Mouse (Mus musculus) testis, postnatal 10 days (tissue): ENCODE measurements at regions not wholly inside any gene's neighbourhood (a gene's known extent, or its start where the extent isn't known, plus 50 kb on each side); places are given as distances from the start of the nearest gene placed in this dataset.

ENCODE experiments used
- DNase-seq: peaks from one replicate; pipeline ENCODE4 v3.0.0; 2021; ENCODE audit warnings: low spot score

DNA sequence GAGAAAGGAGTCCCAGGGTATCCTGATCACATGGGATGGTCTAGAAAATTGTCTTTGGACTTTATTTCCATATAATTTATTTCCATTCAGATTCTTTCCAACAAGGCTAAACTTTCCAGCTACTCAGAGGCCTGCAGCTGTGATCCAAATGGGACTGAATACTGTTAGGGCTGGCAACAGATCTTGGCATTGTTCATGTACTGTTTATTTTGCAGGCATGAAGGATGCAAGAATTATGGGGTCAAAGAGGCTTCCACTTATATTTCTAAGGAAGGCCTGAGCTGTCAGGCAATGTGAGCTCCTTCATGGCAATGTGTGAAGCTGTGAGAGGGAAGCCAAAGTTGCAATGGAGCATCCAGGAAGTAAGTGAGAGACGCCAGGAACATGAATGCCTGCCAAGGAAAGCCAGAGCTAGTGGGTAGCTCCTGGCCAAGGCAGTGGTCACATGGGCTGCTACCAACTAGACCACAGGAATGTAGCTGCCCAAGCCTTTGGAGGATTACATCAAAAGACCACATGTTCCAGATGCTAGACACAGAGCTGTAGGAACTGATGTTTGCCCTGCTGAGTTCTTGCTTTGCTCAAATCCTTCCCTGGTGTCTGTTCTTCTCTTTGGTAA, 261.8 kb upstream of the Sox11 start:
- DNase-seq, result no peak

DNA sequence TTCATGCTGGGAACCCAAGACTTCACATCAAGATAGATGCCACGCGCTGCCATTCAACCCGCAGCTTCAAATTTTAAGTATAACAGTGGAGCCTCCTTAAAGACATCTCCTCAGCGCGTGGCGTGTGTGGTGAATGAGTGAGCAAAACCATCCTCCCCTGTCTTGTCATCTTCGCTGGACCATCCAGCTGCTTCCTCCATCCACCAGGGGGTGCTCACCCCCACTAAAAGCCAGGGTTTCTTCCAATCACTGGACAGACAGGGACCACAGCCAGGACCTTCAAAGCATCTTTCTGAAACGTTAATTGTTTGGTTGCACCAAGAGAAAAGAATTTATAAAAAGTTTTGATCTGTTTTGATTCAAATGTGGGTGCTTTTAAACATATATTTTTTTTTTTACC, 256.8 kb upstream of the Sox11 start:
- DNase-seq, result peak; percentile 82

DNA sequence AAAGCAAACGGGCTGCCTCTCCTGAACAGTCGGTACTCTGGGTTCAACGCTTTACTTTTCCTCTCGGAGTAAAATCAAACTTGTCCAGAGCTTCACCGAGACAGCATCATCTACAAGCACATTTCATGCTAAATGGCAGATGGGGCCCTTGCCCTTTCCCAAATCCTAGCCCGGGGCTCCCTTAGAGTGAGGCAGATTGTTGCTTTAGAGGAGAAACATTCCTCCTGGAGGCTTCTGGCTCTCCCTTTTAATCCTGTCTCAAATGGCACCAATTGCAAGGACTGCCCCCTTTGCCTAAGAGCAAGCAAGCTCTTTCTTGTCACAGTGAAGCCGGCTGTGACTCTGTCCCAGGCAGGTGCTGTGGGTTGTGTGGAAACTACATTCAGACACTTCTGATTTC, 255.5 kb upstream of the Sox11 start:
- DNase-seq, result no peak

DNA sequence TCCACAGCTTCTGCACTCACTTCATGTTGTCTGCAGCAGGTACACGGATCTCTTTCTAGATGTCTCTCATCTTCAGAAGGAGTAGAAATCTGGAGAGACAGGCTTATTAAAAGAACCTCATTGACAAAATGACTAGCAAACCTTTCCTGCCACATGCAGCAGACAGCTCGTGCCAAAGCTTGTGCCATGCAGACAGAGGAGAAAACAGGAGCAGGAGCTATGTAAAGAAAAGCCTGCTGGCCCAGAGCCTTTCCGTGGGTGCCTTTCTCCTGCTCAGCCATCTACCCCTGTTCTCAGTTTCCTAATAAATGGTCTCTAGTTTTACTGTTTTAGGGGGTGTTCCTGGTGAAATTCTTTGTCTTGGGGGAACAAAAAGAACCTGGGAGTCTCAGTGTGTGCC, 254.9 kb upstream of the Sox11 start:
- no peak for DNase-seq

DNA sequence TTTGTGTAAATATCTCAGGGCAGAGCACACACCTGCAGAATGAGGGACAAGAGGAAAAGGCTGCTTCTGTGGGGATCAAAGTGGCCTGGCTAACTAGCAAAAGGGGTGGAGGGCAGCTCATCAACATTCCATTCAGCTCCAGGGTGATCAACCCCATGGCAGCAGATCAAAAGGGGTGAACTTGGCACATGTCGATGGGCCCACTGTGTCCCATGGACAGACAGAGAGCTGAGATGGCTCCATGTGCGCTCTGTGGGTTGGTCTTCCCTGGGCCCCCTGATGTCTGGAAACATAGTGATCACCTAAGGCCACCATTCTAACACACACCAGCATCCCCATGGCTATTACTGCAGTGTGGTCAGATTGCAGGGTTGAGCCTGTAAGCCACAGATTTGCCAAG, 253.2 kb upstream of the Sox11 start:
- no peak for DNase-seq

DNA sequence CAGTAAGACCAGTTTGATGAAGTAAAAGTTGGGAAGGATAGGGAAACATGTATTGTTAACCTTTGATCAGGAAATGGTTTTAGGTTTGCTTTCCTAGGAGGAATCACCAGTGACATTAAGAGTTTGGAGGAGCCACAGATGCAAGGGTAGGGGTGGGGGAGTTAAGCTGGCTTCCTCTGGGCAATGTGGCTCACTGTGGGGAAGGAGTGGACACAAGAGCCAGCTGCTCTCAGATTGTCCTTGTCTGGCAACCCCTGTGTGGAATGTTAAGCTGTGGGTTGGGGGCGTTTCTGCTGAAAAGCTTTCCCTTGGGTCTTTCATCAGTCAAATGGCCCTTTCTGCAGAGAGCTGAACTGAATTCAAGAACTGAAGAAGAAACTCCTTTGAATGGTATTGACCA, 251.1 kb upstream of the Sox11 start:
- DNase-seq, result no peak

DNA sequence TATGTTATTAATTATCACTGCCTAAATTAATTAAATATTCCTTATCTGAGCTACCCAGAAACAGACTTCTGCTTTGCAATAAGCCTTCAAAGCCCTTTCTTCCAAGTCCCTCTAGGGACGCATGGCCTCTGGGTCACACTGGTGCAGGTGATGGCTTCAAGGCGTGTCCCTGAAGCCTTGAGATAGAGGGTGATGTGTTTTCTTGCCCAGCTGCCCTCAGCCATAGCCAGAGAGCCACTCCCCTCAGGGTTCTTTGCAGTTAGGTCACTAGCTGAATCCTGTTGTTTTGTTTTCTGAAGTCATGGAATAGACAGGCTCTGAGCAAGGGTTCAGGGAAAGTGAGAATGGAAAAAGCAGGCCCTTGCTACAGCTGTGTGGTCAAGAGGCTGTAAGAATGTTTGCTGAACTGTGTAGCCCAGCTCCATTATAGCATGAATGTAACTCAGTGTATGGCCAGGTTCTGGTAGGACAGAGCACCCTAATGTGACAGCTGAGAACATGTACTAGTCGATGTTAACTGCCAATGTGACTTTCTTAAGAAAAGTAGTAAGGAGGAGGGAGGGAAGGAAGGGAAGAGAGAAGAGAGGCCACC, 233.8 kb upstream of the Sox11 start:
- no peak for DNase-seq

DNA sequence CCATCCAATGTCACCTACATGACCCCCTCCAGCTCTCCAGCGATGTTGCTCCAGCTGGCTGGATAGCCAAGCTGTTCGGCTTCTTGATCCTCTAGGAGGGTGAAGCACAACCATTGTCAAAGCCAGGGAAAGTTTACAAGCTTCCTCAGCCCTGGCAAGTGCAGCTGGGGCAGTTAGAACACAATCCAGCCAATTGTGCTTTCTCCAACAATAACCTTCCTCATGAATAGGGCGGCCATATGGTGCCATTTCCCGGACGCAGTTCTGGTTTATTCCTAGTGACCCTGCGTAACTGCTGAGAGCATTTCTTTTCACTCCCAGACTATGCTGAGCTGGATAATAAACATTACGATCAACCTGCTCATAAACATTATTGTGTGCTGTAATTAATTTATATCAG, 233.3 kb upstream of the Sox11 start:
- DNase-seq, result no peak

DNA sequence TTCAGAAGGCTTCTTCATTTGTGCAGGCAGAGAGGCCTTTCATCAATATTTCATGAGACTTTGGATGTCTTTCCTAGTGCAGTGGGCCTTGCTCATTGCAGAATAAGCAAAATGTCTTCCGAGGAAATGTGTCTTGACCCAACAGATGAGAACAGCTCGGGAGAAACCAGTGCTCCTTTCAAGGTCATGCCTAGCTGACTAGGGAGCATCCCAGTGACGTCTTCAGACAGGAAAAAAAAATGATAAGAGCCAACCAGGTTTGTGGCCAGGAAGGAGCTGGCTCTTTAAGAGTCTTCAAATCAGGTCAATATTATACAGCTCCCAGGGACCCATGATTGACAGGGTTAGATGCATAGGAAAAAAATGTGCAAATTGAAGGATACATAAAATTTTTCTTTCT, 224.9 kb upstream of the Sox11 start:
- no peak for DNase-seq

DNA sequence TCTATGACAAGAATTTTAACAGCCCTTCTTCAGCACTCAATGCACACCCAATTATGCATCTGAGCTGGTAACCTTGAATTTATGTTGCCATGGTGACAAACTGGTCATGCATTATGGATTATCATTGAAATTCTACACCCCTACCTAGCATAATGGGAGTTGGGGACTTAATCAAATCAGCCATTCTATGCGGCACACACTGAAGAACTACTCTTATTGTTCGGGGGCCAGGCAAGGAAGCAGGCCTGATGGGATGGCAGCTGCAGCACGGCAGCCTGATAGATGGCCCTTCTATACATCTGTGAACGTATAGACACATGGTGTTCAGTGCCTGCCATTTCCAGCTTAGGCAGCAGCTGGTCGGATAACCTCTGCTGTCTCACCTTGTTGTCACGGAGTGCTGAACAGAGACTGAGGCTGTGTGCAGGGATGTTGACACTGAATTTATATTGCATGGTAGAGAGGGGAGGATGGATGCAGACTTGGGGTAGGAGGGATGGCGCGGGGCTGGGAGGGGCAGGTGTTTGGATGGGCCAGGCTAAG, 223.7 kb upstream of the Sox11 start:
- DNase-seq, result no peak

DNA sequence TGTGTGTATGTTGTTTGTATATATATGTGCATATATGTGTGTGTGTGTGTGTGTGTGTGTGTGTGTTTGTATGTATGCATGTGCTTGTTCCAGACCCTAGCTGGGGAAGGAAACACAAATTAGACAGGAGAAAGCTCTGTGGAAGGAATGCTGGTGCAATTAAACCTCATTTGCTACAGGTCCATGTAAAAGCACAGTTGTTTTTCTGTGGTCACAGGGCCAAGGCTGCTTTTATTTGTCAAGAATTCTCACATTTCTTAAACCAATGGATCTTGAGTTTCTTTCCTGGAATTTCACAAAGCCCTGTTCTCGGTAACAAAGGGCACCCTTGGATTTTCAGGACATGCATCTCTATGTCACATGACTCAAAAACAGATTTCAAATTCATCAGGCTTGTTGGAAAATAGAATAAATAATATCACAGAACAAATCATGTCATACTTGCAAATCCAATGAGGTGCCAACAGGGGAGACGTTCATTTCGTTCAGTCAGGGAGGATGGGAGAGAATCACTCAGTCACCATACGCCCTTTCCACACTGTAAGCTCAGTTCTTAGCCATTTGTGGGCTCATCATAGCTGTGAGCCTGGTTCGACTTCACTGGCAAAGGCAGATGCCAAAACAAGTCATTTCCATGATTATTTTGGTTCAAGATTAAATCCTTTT, 222.4 kb upstream of the Sox11 start:
- DNase-seq, result no peak

DNA sequence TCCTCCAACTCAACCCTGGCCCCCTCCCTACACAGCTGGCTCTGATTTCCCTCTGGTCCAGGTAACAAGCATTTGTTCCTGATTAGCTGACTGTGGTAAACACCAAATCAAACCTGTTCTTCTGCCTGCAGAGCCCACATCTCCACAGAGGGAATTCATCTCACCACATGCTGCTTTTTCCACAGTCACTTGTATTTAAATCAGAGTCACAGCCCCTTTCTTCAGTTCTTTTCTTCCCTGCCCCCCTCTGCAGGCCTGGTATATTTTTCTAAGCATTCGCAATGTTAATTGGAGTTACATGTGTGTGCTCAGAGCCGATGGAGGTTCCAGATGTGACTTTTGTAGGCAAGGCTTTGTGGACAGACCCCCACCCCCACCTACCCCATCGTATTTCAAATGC, 221.5 kb upstream of the Sox11 start:
- no peak for DNase-seq

DNA sequence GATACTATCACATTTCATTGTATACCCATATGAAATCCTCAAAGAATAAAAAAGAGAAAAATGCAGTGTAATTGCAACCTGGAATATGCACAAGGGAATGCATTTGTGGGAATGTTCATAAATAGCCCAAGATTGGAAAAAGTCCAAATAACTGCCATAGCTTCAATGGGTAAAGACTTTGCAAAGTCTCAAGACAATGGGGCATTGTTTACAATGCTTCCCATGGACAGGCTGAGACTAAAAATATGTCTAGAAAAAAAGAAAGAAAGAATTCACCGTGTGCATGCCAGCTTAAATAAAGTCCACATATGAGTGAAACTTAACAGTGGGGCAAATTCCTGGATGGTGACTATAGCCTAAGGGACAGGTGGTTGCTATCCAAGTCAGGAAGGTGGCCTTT, 210.4 kb upstream of the Sox11 start:
- no peak for DNase-seq

DNA sequence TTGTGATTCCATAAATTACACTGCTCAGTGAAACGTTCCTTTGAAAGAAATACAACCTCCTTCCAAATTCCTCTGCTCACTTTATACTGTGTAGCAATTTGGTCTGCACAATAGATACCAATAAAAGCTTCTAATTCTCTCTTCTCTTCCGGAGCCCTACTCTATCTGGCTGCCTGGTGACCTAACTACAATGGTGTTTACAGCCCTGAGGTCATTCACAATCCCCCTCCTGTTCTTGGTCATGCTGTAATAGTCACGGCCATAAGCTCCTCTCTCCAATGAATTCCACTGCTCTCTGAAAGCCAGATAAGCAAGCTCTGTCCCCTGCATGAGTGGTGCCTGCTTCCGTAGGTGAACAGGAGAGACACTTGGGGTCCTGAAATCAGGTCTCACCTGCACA, 195.8 kb upstream of the Sox11 start:
- DNase-seq, result no peak

DNA sequence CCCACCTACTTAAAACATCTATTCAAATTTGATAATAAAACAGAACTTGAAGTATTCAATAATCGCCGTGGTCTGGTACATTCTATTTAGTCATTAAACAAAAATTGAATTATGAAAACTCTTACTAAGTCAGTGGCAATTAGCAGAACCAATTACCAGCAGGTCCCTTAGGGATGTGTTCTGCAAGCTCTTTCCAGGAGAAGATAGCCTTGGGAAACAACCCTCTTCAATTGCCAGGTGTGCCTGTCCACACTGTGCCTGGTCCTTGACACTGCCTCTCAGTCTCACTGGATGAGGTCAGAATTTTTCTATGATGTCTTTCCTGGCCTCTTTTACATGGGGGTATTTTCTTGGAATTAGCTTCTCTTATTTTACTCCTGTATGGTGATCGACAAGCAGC, 195.1 kb upstream of the Sox11 start:
- DNase-seq, result no peak

DNA sequence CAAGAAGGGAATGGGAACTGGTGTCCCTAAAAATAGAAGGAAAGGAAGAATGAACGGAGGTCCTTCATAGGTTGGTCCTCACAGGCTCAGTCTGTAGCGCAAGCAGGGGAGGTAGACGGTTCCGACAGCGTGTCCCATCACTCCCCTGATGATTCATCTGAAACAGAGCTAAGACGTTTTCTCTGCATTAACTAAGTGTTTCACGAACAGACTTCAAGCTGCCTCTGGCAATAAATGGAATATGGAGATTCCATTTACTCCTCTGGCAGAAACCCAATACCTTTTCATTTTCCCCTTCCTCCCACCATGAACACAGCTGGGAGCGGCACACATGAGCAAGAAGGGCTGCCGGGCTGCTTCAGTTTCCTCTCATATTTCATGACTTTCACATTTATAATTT, 194.6 kb upstream of the Sox11 start:
- no peak for DNase-seq

DNA sequence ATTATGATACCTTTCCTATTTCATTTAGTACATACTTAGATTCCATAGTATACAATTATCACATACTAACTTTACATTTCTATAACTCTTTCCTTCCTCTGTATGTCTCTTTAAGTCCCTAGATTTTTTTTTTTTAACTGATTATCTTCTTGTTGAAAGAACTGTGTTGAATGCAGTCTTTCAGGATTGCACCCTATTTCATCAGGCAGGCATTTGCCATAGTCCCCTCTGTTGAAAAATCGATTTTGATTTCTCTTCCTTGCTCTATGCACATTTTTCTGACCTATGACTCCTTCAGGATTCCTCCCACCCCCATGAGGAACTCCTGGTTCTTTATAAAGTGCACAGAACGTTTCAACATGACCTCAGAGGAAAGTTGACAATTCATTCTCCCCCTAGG, 183.2 kb upstream of the Sox11 start:
- no peak for DNase-seq

DNA sequence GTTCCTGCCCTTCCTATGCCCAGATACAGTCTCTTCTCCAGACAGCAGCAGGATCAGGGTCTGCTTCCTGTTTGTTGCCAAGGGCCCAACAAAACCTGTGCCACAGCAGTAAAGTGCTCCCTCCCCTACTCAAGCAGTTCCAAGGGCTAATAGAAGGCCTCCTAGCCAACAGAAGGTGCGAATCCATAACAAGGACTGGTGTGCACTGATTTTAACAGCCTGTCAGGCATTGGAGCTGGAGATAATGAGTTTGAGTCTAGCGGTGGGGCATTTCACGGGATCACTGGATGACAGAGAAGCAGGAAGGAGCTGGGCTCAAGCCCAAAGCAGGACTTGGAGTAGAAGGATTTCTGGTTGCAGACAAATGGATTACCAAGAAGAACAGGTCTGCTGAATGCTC, 170.9 kb upstream of the Sox11 start:
- DNase-seq, result no peak

DNA sequence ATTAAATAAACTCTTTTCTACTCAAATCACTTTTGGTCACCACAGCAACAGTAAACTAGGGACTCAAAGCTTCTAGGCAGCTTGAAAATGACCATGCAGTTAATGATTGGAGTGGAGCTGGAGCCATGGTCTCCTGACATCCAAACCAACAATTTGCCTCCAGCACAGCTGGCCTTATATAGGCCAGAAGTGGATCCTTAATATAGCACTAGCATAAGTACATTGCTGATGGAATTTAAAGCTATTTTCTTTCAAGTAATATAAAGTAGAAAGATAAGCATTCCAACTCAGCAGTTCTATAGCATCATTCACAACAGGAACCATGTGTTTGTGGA, 165.8 kb upstream of the Sox11 start:
- DNase-seq, result no peak

DNA sequence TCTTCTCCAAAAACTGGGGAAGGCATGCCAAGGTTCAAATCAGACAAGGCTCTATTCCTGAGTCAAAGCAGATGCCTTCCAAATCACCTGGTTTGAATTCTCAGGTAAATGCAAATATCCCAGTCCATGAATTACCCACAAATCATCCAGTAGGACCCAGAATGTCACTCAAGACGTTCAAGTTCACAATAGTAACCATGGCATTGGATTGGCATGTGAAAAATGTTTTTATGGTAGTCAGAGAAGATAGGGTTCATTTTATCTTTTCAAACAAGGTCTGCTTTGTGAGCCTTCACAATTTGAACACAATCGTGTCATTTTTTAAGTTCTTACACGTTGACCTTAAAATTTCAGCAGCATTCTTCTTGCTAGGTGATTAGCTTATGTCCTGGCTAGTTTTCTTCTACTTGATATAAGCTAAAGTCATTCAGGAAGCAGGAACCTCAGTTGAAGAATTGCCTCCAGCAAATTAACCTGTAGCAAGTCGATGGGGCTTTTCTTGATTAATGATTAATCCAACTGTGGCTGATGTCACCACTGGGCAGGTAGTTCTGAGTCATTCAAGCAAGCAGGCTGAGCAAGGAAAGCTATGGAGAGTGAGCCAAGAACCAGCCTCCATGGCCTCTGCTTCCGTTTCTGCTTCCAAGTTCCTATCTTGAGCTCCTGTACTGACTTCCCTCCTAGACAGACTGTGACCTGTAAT, 165.3 kb upstream of the Sox11 start:
- no peak for DNase-seq

DNA sequence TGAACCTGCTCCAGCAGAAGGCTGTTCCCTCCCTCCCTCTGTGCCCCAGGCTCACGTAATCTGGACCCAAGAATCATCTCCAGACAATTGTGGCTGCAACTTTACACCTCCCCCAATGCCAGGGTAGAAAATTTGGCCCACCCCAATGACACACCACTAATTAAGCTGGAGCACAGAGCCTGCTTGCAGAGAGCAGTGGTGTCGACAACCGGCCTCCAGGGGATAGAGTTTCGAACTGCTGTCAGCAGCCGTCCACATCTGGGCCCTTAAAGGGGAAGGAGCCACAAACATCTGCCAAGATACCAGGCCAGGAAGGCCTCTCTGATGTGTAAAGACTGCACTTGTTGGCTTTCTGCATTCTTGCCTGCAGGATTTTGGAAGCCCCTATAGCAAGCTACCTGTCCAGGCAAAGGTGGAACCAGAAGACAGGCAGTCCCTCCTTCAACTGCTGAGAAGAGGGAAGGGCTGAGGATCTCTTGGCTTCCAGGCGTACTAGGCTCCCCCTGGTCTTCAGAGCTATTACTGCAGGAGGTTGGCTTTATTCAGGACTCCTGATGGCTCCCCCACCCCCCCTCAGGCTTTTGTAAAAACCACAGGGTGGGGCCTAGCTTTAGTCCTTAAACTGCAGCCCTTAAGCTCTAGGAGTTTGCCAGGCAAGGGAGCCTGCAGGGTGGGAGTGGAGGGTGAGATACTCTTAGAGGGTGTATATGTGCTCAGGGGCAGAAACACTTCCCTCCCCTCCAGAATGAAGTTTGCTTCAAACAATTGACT, 160.5 kb upstream of the Sox11 start:
- no peak for DNase-seq

DNA sequence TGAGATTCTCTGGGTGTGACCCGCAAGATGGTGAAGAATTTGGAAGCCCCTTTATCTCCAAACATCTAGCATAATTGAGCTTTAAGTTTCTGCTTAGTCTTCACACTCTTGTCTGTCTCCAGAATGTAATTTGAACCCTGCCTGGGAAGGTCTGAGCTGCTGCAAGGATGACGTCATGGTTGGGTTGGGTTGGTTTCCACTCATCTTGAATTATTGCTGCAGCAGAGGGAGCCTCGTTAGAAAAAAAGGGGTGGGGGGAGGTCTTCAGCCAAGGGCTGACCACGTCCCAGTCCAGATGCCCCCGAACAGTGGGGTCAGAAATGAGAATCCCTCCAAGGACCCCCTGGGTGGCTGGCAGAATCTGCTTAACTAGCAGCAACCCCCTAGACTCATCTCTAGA, 158.1 kb upstream of the Sox11 start:
- no peak for DNase-seq

DNA sequence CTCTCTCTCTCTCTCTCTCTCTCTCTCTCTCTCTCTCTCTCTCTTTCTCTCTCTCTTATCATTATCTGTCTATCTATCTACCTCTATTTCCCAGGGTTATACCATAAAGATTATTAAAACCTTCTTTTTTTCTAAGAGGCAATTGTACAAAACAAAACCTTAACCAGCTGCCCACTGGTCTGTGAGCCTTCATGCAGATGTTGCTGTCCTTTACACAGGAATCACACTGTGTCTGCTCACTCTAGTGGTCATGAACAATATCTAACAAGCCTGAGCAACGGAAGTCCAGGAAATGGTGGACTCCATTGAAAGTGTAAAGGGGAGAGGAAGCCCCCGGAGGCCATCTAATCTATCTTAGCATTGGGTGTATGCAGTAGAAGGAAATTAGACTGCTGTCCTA, 156.9 kb upstream of the Sox11 start:
- no peak for DNase-seq
